Mouse (Mus musculus): Measurements from ENCODE around the gene Calm3. TPM values are rescaled to one million over a fixed set of nuclear protein-coding genes. Genes with fewer than 3 reads are reported as not detected.
"Not testable (repeated sequence)": the region's sequence is repeated elsewhere in the genome, so short reads cannot be mapped to it uniquely, and the experiment has no call there.

Calm3 gene
- polyA plus RNA-seq, 1 experiment = 325 TPM

DNA sequence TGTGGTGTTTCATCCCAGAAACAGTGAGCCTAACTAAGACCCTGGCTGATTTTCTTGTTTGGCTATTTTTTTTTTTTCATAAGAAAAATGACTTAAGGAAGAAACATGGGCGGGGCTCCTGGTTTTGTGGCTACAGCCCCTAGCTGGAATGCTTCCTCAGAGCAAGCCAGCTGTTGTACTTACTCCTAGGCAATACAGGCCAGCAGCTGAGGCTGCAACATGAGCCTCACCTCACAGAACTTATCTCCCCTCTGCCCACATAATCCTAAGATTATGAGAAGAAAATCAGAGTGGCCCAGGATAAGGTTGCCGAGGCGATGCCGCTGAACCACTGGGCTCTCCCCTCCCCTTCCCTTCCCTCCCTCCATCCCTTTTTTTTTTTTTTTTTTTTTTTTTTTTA, 31.8 kb upstream of the Calm3 start:
- Histone ChIP-seq H3K4me3 (ENCODE audit: insufficient read depth, low read depth, low read length) (no peak overlapping the region), H3K27me3 (replicated peaks; ENCODE audit: control insufficient read depth, insufficient read depth, low read length) (no peaks in the 10 kb centered on the region), H3K36me3 (ENCODE audit: control insufficient read depth, insufficient read depth, low read length) (no peaks in the 10 kb centered on the region), H3K4me1 (ENCODE audit: control insufficient read depth, insufficient read depth, low read length) (no peaks in the 10 kb centered on the region), H3K27ac (ENCODE audit: insufficient read depth, low read depth, low read length) (no peak overlapping the region)
- TF ChIP-seq POLR2A (IDR thresholded peaks at IDR 0.05; ENCODE audit: low read depth, low read length) (no peak), CTCF (conservative IDR thresholded peaks at IDR 0.05; ENCODE audit: insufficient read depth, insufficient read length, low read depth, low read length) (no peak)
- DNase-seq = no peak
- WGBS = 87% methylated on average over 4 of the region's 4 CpGs

DNA sequence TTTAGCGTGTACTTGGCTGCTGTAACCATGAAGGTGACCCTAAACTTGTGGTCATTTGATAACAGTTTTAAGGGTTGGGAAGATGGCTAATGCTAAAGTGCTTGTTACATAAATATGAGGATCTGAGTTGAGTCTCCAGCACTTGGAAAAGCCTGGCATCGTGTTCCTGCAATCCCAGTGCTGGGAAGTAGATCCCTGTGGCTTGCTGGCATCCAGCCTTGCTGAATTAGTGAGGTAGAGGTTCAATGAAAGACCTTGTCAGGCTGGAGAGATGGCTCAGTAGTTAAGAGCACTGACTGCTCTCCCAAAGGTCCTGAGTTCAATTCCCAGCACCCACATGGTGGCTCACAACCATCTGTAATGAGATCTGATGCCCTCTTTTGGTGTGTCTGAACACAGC, 29.9 kb upstream of the Calm3 start:
- H3K27ac ChIP-seq (ENCODE audit: insufficient read depth, low read depth, low read length); DNase-seq; H3K27me3 ChIP-seq (replicated peaks; ENCODE audit: control insufficient read depth, insufficient read depth, low read length); H3K4me3 ChIP-seq (ENCODE audit: insufficient read depth, low read depth, low read length); H3K36me3 ChIP-seq (ENCODE audit: control insufficient read depth, insufficient read depth, low read length); H3K4me1 ChIP-seq (ENCODE audit: control insufficient read depth, insufficient read depth, low read length): not testable (repeated sequence)
- 65% methylated on average over 2 of the region's 2 CpGs for WGBS

DNA sequence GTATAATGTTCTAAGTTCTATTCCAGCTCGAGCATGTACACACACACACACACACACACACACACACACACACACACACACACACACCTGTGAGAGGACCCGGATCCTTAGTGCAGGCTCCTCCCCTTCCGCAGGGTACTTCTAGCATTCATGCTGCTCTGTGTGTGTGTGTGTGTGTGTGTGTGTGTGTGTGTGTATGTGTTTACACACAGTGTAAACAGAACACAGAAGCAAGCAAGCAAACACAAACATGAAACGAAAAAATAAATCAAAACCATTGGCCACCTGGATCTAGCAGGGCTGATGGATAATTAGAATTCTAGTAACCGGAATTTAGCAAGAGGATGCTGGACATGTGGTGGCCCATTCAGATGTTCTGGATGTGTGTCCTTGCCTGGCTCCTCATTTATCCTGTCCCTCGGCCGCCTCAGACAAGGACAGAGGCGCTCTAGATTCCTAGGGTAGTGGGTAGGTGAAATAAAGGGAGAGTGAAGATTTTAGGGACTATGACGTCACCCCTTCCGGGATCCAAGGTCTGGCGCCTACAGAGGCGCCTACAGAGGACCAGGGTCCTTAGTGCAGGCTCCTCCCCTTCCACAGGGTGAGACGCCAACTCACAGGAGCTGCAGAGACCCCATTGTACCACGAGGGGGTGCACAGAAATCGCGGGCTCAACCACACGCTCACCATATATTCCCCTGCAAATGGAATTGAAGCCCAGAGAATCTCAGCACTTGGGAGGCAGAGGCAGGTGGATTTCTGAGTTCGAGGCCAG, 27.1 kb upstream of the Calm3 start:
- Histone ChIP-seq H3K27me3 (replicated peaks; ENCODE audit: control insufficient read depth, insufficient read depth, low read length) (no peaks in the 10 kb centered on the region), H3K4me3 (ENCODE audit: insufficient read depth, low read depth, low read length) (no peak overlapping the region), H3K36me3 (ENCODE audit: control insufficient read depth, insufficient read depth, low read length) (no peaks in the 10 kb centered on the region), H3K27ac (ENCODE audit: insufficient read depth, low read depth, low read length) (no peak overlapping the region), H3K4me1 (ENCODE audit: control insufficient read depth, insufficient read depth, low read length) (no peaks in the 10 kb centered on the region)
- no peak for TF ChIP-seq POLR2A (IDR thresholded peaks at IDR 0.05; ENCODE audit: low read depth, low read length)
- TF ChIP-seq CTCF (conservative IDR thresholded peaks at IDR 0.05; ENCODE audit: insufficient read depth, insufficient read length, low read depth, low read length) = peak; percentile 74
- peak; percentile 79 for DNase-seq
- WGBS = 20% methylated on average over 18 of the region's 18 CpGs

DNA sequence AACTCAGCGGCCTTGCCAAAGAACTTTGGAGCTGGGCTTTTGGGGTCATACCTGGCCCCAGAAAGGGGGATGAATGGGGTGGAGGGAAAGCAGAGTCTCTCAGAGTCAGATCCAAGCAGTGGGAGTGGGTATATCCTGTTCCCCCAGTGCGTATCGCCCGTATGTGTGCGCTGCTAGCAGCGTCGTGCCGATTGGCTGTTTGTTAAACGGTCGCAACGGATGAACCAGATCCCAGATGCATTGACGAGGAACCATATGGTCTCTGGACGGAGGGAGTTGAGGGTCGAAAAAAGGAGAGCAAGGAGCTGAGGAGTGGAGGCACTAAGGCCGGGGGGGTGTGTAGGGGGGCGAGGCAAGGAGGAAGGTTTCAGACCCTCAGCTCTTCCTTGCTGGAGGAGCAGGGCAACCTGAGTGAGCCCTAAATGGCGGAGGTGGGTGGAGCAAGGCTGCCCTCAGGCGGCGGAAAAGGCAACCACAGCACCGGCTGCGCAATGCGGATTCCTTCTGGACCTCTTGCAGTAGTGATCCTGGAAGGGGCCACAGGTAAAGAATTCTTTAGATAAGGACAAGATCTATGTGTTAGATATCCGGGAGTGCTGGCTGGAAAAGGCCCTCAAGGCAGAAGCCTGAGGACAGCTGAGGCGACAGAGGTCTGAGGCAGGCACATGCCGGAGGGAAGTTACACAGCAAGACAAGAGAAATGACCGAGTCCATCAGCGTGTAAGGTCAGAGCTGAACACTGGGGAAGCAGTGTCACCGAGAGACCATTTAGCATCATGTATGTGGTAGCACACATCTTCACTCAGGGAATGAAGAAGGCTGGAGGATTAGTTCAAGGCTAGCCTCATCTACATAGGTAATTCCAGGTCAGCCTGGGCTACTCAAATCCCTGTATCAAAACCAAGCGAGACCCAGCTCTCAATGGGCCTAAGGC, 26.3 kb upstream of the Calm3 start:
- TF ChIP-seq CTCF (conservative IDR thresholded peaks at IDR 0.05; ENCODE audit: insufficient read depth, insufficient read length, low read depth, low read length) = peak; percentile 90
- TF ChIP-seq POLR2A (IDR thresholded peaks at IDR 0.05; ENCODE audit: low read depth, low read length) = no peak
- Histone ChIP-seq H3K4me3 (ENCODE audit: insufficient read depth, low read depth, low read length) (no peak overlapping the region), H3K27ac (ENCODE audit: insufficient read depth, low read depth, low read length) (no peak overlapping the region), H3K36me3 (ENCODE audit: control insufficient read depth, insufficient read depth, low read length) (no peaks in the 10 kb centered on the region), H3K27me3 (replicated peaks; ENCODE audit: control insufficient read depth, insufficient read depth, low read length) (no peaks in the 10 kb centered on the region), H3K4me1 (ENCODE audit: control insufficient read depth, insufficient read depth, low read length) (no peaks in the 10 kb centered on the region)
- 13% methylated on average over 29 of the region's 29 CpGs for WGBS
- peak; percentile 77 for DNase-seq

DNA sequence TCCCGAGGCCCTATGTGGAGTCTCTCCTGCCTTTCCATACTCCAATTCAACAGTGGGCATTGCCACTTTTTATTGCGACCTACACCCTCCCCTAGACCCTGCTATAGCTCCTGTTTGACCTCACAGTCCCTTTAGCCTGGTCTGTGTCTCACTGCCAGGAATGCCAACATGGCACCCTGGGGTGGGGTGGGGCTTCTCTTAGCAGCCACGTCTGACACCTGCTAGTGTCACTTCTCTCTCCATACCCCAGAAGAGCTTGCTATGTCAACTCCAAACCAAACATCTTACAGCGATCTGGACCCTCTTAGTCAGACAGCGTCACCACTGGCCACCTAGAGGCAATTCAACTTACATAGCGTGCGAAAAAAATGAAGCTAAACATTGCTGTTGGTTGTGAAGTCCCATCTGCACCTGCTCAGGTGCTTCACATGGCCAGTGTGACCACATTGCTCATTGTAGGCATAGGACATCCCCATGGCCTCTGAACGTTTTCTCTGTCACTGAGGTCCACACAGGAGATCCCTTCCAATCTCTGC, 25.1 kb upstream of the Calm3 start:
- 85% methylated on average over 8 of the region's 8 CpGs for WGBS
- no peak overlapping the region for H3K4me3 ChIP-seq (ENCODE audit: insufficient read depth, low read depth, low read length)

DNA sequence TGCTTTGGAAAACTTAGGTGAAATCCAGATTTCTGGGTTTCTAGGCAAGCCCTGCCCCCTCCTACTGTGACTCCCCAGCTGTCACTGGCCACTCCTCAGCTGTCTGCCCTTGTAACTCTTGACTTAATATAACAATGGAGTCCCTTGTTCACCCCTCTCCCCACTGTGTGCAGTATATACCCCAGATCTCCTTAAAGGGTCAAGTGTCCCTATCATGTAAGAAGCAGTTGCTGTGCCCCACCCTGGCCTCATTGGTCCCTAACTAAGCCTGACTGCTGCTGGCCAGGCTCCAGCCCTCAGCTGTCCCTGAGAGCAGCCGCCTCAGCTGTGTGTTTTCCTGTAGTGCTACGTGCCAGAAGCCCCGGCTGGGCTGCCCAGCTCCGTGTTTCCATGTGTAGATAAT, 24.0 kb upstream of the Calm3 start:
- Histone ChIP-seq H3K4me3 (ENCODE audit: insufficient read depth, low read depth, low read length) (no peak overlapping the region), H3K27ac (ENCODE audit: insufficient read depth, low read depth, low read length) (no peak overlapping the region), H3K36me3 (ENCODE audit: control insufficient read depth, insufficient read depth, low read length) (no peaks in the 10 kb centered on the region), H3K4me1 (ENCODE audit: control insufficient read depth, insufficient read depth, low read length) (no peaks in the 10 kb centered on the region), H3K27me3 (replicated peaks; ENCODE audit: control insufficient read depth, insufficient read depth, low read length) (no peaks in the 10 kb centered on the region)
- TF ChIP-seq POLR2A (IDR thresholded peaks at IDR 0.05; ENCODE audit: low read depth, low read length) (no peak), CTCF (conservative IDR thresholded peaks at IDR 0.05; ENCODE audit: insufficient read depth, insufficient read length, low read depth, low read length) (no peak)
- WGBS = 42% methylated on average over 4 of the region's 4 CpGs
- no peak for DNase-seq

More for the DNA sequence above, 25.1 kb upstream of the Calm3 start:
- no peak for TF ChIP-seq POLR2A (IDR thresholded peaks at IDR 0.05; ENCODE audit: low read depth, low read length)
- TF ChIP-seq CTCF (conservative IDR thresholded peaks at IDR 0.05; ENCODE audit: insufficient read depth, insufficient read length, low read depth, low read length) = no peak
- Histone ChIP-seq H3K27me3 (replicated peaks; ENCODE audit: control insufficient read depth, insufficient read depth, low read length) (no peaks in the 10 kb centered on the region), H3K4me1 (ENCODE audit: control insufficient read depth, insufficient read depth, low read length) (no peaks in the 10 kb centered on the region), H3K36me3 (ENCODE audit: control insufficient read depth, insufficient read depth, low read length) (no peaks in the 10 kb centered on the region), H3K27ac (ENCODE audit: insufficient read depth, low read depth, low read length) (no peak overlapping the region)
- DNase-seq = no peak

DNA sequence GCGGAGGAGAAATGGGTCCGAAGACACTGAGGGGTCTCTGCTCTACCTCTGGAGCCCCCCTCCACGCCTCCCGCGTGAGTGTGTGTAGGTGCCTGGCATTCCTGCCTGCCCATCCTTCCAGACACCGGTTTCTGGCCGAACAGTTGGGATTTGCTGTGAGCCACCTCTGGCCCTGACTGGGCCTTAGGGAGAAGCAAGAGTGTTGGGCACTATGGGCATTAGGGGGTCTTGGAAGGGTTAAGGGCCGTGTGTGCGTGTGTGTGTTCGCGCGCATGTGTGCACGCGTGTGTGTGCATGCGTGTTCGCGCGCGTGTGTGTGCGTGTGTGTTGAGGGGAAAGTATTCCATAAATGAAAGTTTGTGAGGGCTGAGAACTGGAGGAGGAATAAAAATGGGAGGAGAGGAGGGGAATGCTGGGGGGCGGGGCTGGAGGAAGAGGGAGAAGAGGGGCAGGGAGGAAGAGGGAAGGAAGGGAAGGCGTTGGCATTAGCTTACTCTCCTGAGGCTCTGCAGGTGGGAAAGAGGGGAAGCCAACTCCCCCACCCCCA, 23.5 kb upstream of the Calm3 start:
- Histone ChIP-seq H3K27ac (ENCODE audit: insufficient read depth, low read depth, low read length) (no peak overlapping the region), H3K4me1 (ENCODE audit: control insufficient read depth, insufficient read depth, low read length) (no peaks in the 10 kb centered on the region), H3K4me3 (ENCODE audit: insufficient read depth, low read depth, low read length) (no peak overlapping the region), H3K27me3 (replicated peaks; ENCODE audit: control insufficient read depth, insufficient read depth, low read length) (no peaks in the 10 kb centered on the region), H3K36me3 (ENCODE audit: control insufficient read depth, insufficient read depth, low read length) (no peaks in the 10 kb centered on the region)
- no peak for DNase-seq
- WGBS = 50% methylated on average over 22 of the region's 22 CpGs
- TF ChIP-seq POLR2A (IDR thresholded peaks at IDR 0.05; ENCODE audit: low read depth, low read length) (no peak), CTCF (conservative IDR thresholded peaks at IDR 0.05; ENCODE audit: insufficient read depth, insufficient read length, low read depth, low read length) (no peak)
